Mouse (Mus musculus): ENCODE measurements around the gene Nr0b1. TPM values are rescaled to one million over a fixed set of nuclear protein-coding genes. Genes with fewer than 3 reads are reported as not detected.

Nr0b1 gene
- polyA plus RNA-seq (2016; fragmentation: Nextera tagmentation; extraction: Ambion mirVana): 0.82 and 1.3 TPM in 2 replicates

GRCm38 (mm10) chrX:86191614-86192419, at the start of gene Nr0b1:
TSS of gene Nr0b1 (plus strand) at chrX:86191764.
- no peak within 1 kb of the TSS for H3K27ac ChIP-seq
- peaks cover 61% of the 10 kb centered on the region for H3K27me3 ChIP-seq (ENCODE audit: low read depth, poor library complexity, severe bottlenecking)
- WGBS: 16% methylated on average over 53 of the region's 53 CpGs
- peak within 1 kb of the TSS; percentile 52 for H3K4me3 ChIP-seq
- H3K4me1 ChIP-seq: peaks cover 8% of the 10 kb centered on the region; the same call in 1 of the 2 replicates
- no peaks in the 10 kb centered on the region for H3K36me3 ChIP-seq
- DNase-seq (ENCODE audit: low spot score): peak; percentile 35
- H3K9me3 ChIP-seq (replicated peaks): no peaks in the 10 kb centered on the region

- H3K36me3 ChIP-seq: no peaks in the 10 kb centered on the region
- WGBS: 88% methylated on average over 2 of the region's 2 CpGs
- peaks cover 6% of the 10 kb centered on the region; the same call in 1 of the 2 replicates for H3K4me1 ChIP-seq
- H3K27me3 ChIP-seq (ENCODE audit: low read depth, poor library complexity, severe bottlenecking): peaks cover 35% of the 10 kb centered on the region
- no peak for DNase-seq (ENCODE audit: low spot score)
- H3K27ac ChIP-seq: no peak overlapping the region
- H3K4me3 ChIP-seq: no peak overlapping the region
- no peaks in the 10 kb centered on the region for H3K9me3 ChIP-seq (replicated peaks)
These were observed 4.3 kb upstream of the Nr0b1 start for GRCm38 (mm10) chrX:86187250-86187649.

- Histone ChIP-seq H3K4me3 (peak overlapping the region; percentile 52), H3K36me3 (no peaks in the 10 kb centered on the region), H3K9me3 (replicated peaks) (no peaks in the 10 kb centered on the region), H3K27ac (no peak overlapping the region), H3K4me1 (peaks cover 8% of the 10 kb centered on the region; the same call in 1 of the 2 replicates), H3K27me3 (ENCODE audit: low read depth, poor library complexity, severe bottlenecking) (peaks cover 54% of the 10 kb centered on the region)
- WGBS: 14% methylated on average over 25 of the region's 25 CpGs
- DNase-seq (ENCODE audit: low spot score): no peak
These were observed 943 bp downstream of the Nr0b1 start for GRCm38 (mm10) chrX:86192420-86192994.

- no peak for DNase-seq (ENCODE audit: low spot score)
- Histone ChIP-seq H3K9me3 (replicated peaks) (no peaks in the 10 kb centered on the region), H3K4me3 (no peak overlapping the region), H3K27ac (no peak overlapping the region), H3K4me1 (peaks cover 8% of the 10 kb centered on the region; the same call in 1 of the 2 replicates), H3K27me3 (ENCODE audit: low read depth, poor library complexity, severe bottlenecking) (peaks cover 54% of the 10 kb centered on the region), H3K36me3 (no peaks in the 10 kb centered on the region)
- 41% methylated on average over 4 of the region's 4 CpGs for WGBS
These were observed 1.8 kb downstream of the Nr0b1 start for GRCm38 (mm10) chrX:86193386-86193785.

GRCm38 (mm10) chrX:86237246-86237645, 45.7 kb downstream of the Nr0b1 start:
- WGBS: 43% methylated on average over 1 of the region's 1 CpGs
- no peaks in the 10 kb centered on the region for H3K36me3 ChIP-seq
- no peak for DNase-seq (ENCODE audit: low spot score)
- no peak overlapping the region for H3K4me3 ChIP-seq
- H3K27ac ChIP-seq: no peak overlapping the region
- no peaks in the 10 kb centered on the region for H3K4me1 ChIP-seq
- H3K9me3 ChIP-seq (replicated peaks): no peaks in the 10 kb centered on the region
- H3K27me3 ChIP-seq (ENCODE audit: low read depth, poor library complexity, severe bottlenecking): no peaks in the 10 kb centered on the region

Other genes starting within 250 kb of the Nr0b1 start
- gene Samt3, start 147.6 kb upstream of the Nr0b1 start, polyA plus RNA-seq (2016; fragmentation: Nextera tagmentation; extraction: Ambion mirVana): not detected in 2 replicates
- gene Mageb4, start 113.3 kb downstream of the Nr0b1 start, polyA plus RNA-seq (2016; fragmentation: Nextera tagmentation; extraction: Ambion mirVana): not detected in 2 replicates